Mouse (Mus musculus) limb, embryonic 13.5 days (tissue): Measurements from ENCODE around the gene Drc1. TPM values are rescaled to one million over a fixed set of nuclear protein-coding genes. Genes with fewer than 3 reads are reported as not detected.

ENCODE experiments used
- ATAC-seq: fragments of 200-750 bp; cut with Nextera tagmentation; 2 replicates; pipeline ENCODE4 v1.8.0; 2017; ENCODE audit warnings: low read depth, moderate number of reproducible peaks, moderate TSS enrichment; ENCODE audit not compliant: low FRiP score
- H3K27ac ChIP-seq: fragments of 300-500 bp; sonication (generic); 2 replicates; pipeline ENCODE4 v1.5.1; 2015; ENCODE audit warnings: inconsistent platforms, mild to moderate bottlenecking, moderate library complexity
- H3K27me3 ChIP-seq: fragments of 300-500 bp; sonication (generic); 2 replicates; pipeline ENCODE4 v1.6.1; 2015; ENCODE audit warnings: mild to moderate bottlenecking, inconsistent platforms
- H3K36me3 ChIP-seq: fragments of 300-500 bp; sonication (generic); 2 replicates; pipeline ENCODE4 v1.6.1; 2015; ENCODE audit warnings: inconsistent platforms, mild to moderate bottlenecking, moderate library complexity
- H3K4me1 ChIP-seq: fragments of 300-500 bp; sonication (generic); 2 replicates; pipeline ENCODE4 v1.6.1; 2015; ENCODE audit warnings: inconsistent platforms
- H3K4me2 ChIP-seq: fragments of 300-500 bp; sonication (generic); replicated peaks from 2 replicates; pipeline ENCODE4 v1.6.1; 2015; ENCODE audit warnings: inconsistent platforms, mild to moderate bottlenecking, moderate library complexity
- H3K4me3 ChIP-seq: fragments of 300-500 bp; sonication (generic); 2 replicates; pipeline ENCODE4 v1.5.1; 2015; ENCODE audit warnings: moderate library complexity, mild to moderate bottlenecking, inconsistent platforms
- H3K9ac ChIP-seq: fragments of 300-500 bp; sonication (generic); 2 replicates; pipeline ENCODE4 v1.6.1; 2015; ENCODE audit warnings: mild to moderate bottlenecking, inconsistent platforms
- H3K9me3 ChIP-seq: fragments of 300-500 bp; sonication (generic); 2 replicates; pipeline ENCODE4 v1.6.1; 2016; ENCODE audit warnings: inconsistent platforms
- WGBS: fragments of 180-500 bp; shearing (Covaris S2); methylation state at CpG from one replicate; pipeline ENCODE4 v1.1.7; 2015; 5-methylcytosine and 5-hydroxymethylcytosine counted together
- polyA plus RNA-seq: library from polyadenylated mRNA; unstranded; fragments of >200 nt; fragmentation: Nextera tagmentation; extraction: Ambion mirVana; gene quantifications from 2 replicates; pipeline ENCODE4 v1.2.1, GENCODE M21; 2015

Gene Drc1
- polyA plus RNA-seq, 1 experiment from 2014 or later, result 0.62 TPM

- Histone ChIP-seq H3K27me3 (no peaks in the 10 kb centered on the region), H3K36me3 (no peaks in the 10 kb centered on the region), H3K4me2 (no peak overlapping the region), H3K4me3 (no peak overlapping the region), H3K27ac (no peak overlapping the region), H3K4me1 (peaks cover 4% of the 10 kb centered on the region; the same call in 1 of the 2 replicates), H3K9ac (no peak overlapping the region), H3K9me3 (no peaks in the 10 kb centered on the region)
- 73% methylated on average over 6 of the region's 6 CpGs for WGBS
- ATAC-seq, result no peak
Observed at GRCm38 (mm10) chr5:30387726-30388125, 106.5 kb downstream of the Drc1 start.

- Histone ChIP-seq H3K9me3 (no peaks in the 10 kb centered on the region), H3K4me3 (no peak overlapping the region), H3K4me2 (no peak overlapping the region), H3K36me3 (no peaks in the 10 kb centered on the region), H3K9ac (no peak overlapping the region), H3K27me3 (no peaks in the 10 kb centered on the region), H3K27ac (no peak overlapping the region), H3K4me1 (0 out of 2 replicates have a peak, but pooled peaks cover 3% of the 10 kb centered on the region)
- ATAC-seq, result no peak
- WGBS, result 88% methylated on average over 5 of the region's 5 CpGs
Observed at GRCm38 (mm10) chr5:30389836-30390235, 108.6 kb downstream of the Drc1 start.

- ATAC-seq, result peak; percentile 51; the same call in 1 of the 2 replicates
- 25% methylated on average over 7 of the region's 7 CpGs for WGBS
Observed at GRCm38 (mm10) chr5:30391473-30391872, 110.3 kb downstream of the Drc1 start.

GRCm38 (mm10) chr5:30400521-30400920 lies 119.3 kb downstream of the Drc1 start:
- H3K4me3 ChIP-seq, result no peak overlapping the region
- no peaks in the 10 kb centered on the region for H3K36me3 ChIP-seq
- WGBS, result 83% methylated on average over 5 of the region's 5 CpGs
- H3K4me2 ChIP-seq, result no peak overlapping the region
- H3K9ac ChIP-seq, result no peak overlapping the region
- H3K27me3 ChIP-seq, result no peaks in the 10 kb centered on the region
- 0 out of 2 replicates have a peak, but pooled peaks cover 4% of the 10 kb centered on the region for H3K9me3 ChIP-seq
- ATAC-seq, result no peak
- H3K27ac ChIP-seq, result peak overlapping the region; percentile 58; the same call in 1 of the 2 replicates
- peaks cover 9% of the 10 kb centered on the region for H3K4me1 ChIP-seq

More at GRCm38 (mm10) chr5:30391473-30391872, 110.3 kb downstream of the Drc1 start:
- H3K9ac ChIP-seq, result no peak overlapping the region
- no peak overlapping the region for H3K4me3 ChIP-seq
- H3K27ac ChIP-seq, result no peak overlapping the region
- 0 out of 2 replicates have a peak, but pooled peaks cover 3% of the 10 kb centered on the region for H3K4me1 ChIP-seq
- no peak overlapping the region for H3K4me2 ChIP-seq
- no peaks in the 10 kb centered on the region for H3K9me3 ChIP-seq
- H3K27me3 ChIP-seq, result no peaks in the 10 kb centered on the region
- H3K36me3 ChIP-seq, result no peaks in the 10 kb centered on the region

- H3K4me3 ChIP-seq, result no peak overlapping the region
- H3K27me3 ChIP-seq, result no peaks in the 10 kb centered on the region
- 0 out of 2 replicates have a peak, but pooled peaks cover 4% of the 10 kb centered on the region for H3K9me3 ChIP-seq
- ATAC-seq, result no peak
- H3K36me3 ChIP-seq, result no peaks in the 10 kb centered on the region
- no peak overlapping the region for H3K9ac ChIP-seq
- WGBS, result 45% methylated on average over 8 of the region's 8 CpGs
- no peak overlapping the region for H3K27ac ChIP-seq
- no peak overlapping the region for H3K4me2 ChIP-seq
- H3K4me1 ChIP-seq, result peaks cover 9% of the 10 kb centered on the region
Observed at GRCm38 (mm10) chr5:30401165-30401564, 120.0 kb downstream of the Drc1 start.

GRCm38 (mm10) chr5:30406876-30407275 lies 125.7 kb downstream of the Drc1 start:
- Histone ChIP-seq H3K9ac (no peak overlapping the region), H3K27me3 (no peaks in the 10 kb centered on the region), H3K36me3 (no peaks in the 10 kb centered on the region), H3K4me3 (no peak overlapping the region), H3K27ac (no peak overlapping the region), H3K4me2 (peak overlapping the region; percentile 11; the same call in 1 of the 2 replicates), H3K9me3 (no peaks in the 10 kb centered on the region), H3K4me1 (peaks cover 10% of the 10 kb centered on the region)
- 26% methylated on average over 9 of the region's 9 CpGs for WGBS
- ATAC-seq, result no peak

GRCm38 (mm10) chr5:30411524-30411923 lies 130.3 kb downstream of the Drc1 start:
- H3K27me3 ChIP-seq, result no peaks in the 10 kb centered on the region; the same call in 1 of the 2 replicates
- H3K4me3 ChIP-seq, result no peak overlapping the region
- H3K9ac ChIP-seq, result no peak overlapping the region
- H3K4me1 ChIP-seq, result peaks cover 13% of the 10 kb centered on the region
- WGBS, result 77% methylated on average over 10 of the region's 10 CpGs
- no peak overlapping the region for H3K4me2 ChIP-seq
- no peak overlapping the region for H3K27ac ChIP-seq
- H3K36me3 ChIP-seq, result no peaks in the 10 kb centered on the region
- H3K9me3 ChIP-seq, result no peaks in the 10 kb centered on the region
- ATAC-seq, result no peak

- Histone ChIP-seq H3K27me3 (no peaks in the 10 kb centered on the region; the same call in 1 of the 2 replicates), H3K9me3 (no peaks in the 10 kb centered on the region), H3K4me3 (no peak overlapping the region), H3K4me2 (no peak overlapping the region), H3K27ac (no peak overlapping the region), H3K9ac (no peak overlapping the region), H3K36me3 (no peaks in the 10 kb centered on the region), H3K4me1 (peaks cover 4% of the 10 kb centered on the region; the same call in 1 of the 2 replicates)
- WGBS, result 64% methylated on average over 2 of the region's 2 CpGs
- ATAC-seq, result no peak
Observed at GRCm38 (mm10) chr5:30415381-30415780, 134.2 kb downstream of the Drc1 start.

GRCm38 (mm10) chr5:30415876-30416275 lies 134.7 kb downstream of the Drc1 start:
- Histone ChIP-seq H3K4me3 (no peak overlapping the region), H3K27ac (no peak overlapping the region), H3K9me3 (no peaks in the 10 kb centered on the region), H3K27me3 (no peaks in the 10 kb centered on the region; the same call in 1 of the 2 replicates), H3K9ac (no peak overlapping the region), H3K36me3 (no peaks in the 10 kb centered on the region), H3K4me2 (no peak overlapping the region), H3K4me1 (peaks cover 4% of the 10 kb centered on the region; the same call in 1 of the 2 replicates)
- WGBS, result 69% methylated on average over 4 of the region's 4 CpGs
- no peak for ATAC-seq

Other genes starting within 250 kb of the Drc1 start
- gene Tyms, start 207.8 kb upstream of the Drc1 start, polyA plus RNA-seq, result 282 and 295 TPM in 2 replicates
- gene Garem2, start 176.2 kb upstream of the Drc1 start, polyA plus RNA-seq, result 0.57 and 0.78 TPM in 2 replicates
- not detected in 2 replicates for gene 3110082J24Rik, start 175.3 kb upstream of the Drc1 start, polyA plus RNA-seq
- gene Hadha, start 126.2 kb upstream of the Drc1 start, polyA plus RNA-seq, result 129 and 143 TPM in 2 replicates
- gene Hadhb, start 126.1 kb upstream of the Drc1 start, polyA plus RNA-seq, result 133 and 134 TPM in 2 replicates
- not detected in 2 replicates for gene Adgrf3, start 75.7 kb upstream of the Drc1 start, polyA plus RNA-seq
- gene Selenoi, start 48.8 kb upstream of the Drc1 start, polyA plus RNA-seq, result 17.5 and 18.7 TPM in 2 replicates
- 0.45 and 0.60 TPM in 2 replicates for gene Otof, start 180.5 kb downstream of the Drc1 start, polyA plus RNA-seq
- not detected in 2 replicates for gene 1700001C02Rik, start 184.7 kb downstream of the Drc1 start, polyA plus RNA-seq